Mouse (Mus musculus) stomach, embryonic 16.5 days (tissue): ENCODE results near the gene Ehbp1. TPM values are rescaled to one million over a fixed set of nuclear protein-coding genes. Genes with fewer than 3 reads are reported as not detected.

ENCODE experiments used
- ATAC-seq: fragments of 200-750 bp; cut with Nextera tagmentation; 2 replicates; pipeline ENCODE4 v1.8.0; 2017; ENCODE audit warnings: moderate number of reproducible peaks, moderate TSS enrichment; ENCODE audit not compliant: insufficient read depth, low FRiP score
- H3K27ac ChIP-seq: fragments of 300-500 bp; sonication (generic); 2 replicates; pipeline ENCODE4 v1.5.1; 2014; ENCODE audit warnings: low read length
- H3K27me3 ChIP-seq: fragments of 300-500 bp; sonication (generic); 2 replicates; pipeline ENCODE4 v1.6.1; 2014; ENCODE audit warnings: low read length, control low read depth, mixed read lengths; ENCODE audit not compliant: control insufficient read depth, insufficient read depth
- H3K36me3 ChIP-seq: fragments of 300-500 bp; sonication (generic); 2 replicates; pipeline ENCODE4 v1.6.1; 2014; ENCODE audit warnings: low read length; ENCODE audit not compliant: control insufficient read depth, insufficient read depth
- H3K4me1 ChIP-seq: fragments of 300-500 bp; sonication (generic); 2 replicates; pipeline ENCODE4 v1.6.1; 2014; ENCODE audit warnings: low read length, control low read depth, mixed read lengths; ENCODE audit not compliant: control insufficient read depth, insufficient read depth
- H3K4me2 ChIP-seq: fragments of 300-500 bp; sonication (generic); 2 replicates; pipeline ENCODE4 v1.6.1; 2014; ENCODE audit warnings: low read depth, low read length, mixed read lengths
- H3K4me3 ChIP-seq: fragments of 300-500 bp; sonication (generic); replicated peaks from 2 replicates; pipeline ENCODE4 v1.5.1; 2014; ENCODE audit warnings: mild to moderate bottlenecking, low read length
- H3K9ac ChIP-seq: fragments of 300-500 bp; sonication (generic); 2 replicates; pipeline ENCODE4 v1.6.1; 2014; ENCODE audit warnings: low read length
- H3K9me3 ChIP-seq: fragments of 300-500 bp; sonication (generic); replicated peaks from 2 replicates; pipeline ENCODE4 v1.6.1; 2016; ENCODE audit warnings: low read length, control low read depth; ENCODE audit not compliant: control insufficient read depth
- WGBS: fragments of 180-500 bp; shearing (Covaris S2); extraction: QIAGEN DNeasy Blood & Tissue Kit; methylation state at CpG from one replicate; pipeline ENCODE4 v1.1.7; 2014; 5-methylcytosine and 5-hydroxymethylcytosine counted together
- polyA plus RNA-seq: library from polyadenylated mRNA; unstranded; fragments of >200 nt; fragmentation: Nextera tagmentation; extraction: Ambion mirVana; gene quantifications from 2 replicates; pipeline ENCODE4 v1.2.1, GENCODE M21; 2015

Gene Ehbp1
- polyA plus RNA-seq, 1 experiment from 2014 or later = 12.7 TPM

DNA sequence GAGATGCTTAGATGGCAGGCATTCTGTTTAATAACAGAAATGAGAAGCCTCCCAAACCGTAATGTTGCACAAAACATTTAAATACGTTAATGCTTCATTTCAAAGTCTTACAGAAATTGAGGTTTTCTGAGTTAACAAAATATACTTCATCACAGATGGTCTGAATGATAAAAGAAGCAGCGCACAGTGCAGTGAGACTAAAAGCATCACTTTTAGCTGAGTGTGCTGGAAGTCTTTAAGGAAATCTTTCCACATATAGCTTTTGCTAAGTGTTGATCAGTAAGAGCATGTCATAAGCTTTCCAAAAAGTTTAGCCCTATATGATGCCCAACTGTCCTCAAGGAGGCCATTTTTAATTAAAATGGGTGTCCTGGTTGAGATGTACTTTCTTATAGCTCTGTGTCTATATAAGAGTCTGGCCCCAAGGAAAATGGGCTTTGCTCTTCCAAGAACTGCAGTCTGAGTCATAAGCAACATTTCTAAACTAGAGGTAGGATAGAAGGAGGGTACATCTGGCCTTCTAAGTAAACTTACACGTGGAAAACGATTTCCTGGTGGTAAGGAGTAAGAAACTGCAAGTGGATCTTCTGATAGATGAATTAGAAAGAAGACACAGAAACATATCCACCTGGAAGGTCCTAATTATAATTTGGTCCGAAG is 12.0 kb upstream of the Ehbp1 start:
- H3K4me1 ChIP-seq = peaks cover 3% of the 10 kb centered on the region; the same call in 1 of the 2 replicates
- no peak overlapping the region for H3K4me2 ChIP-seq
- H3K27ac ChIP-seq = no peak overlapping the region
- ATAC-seq = no peak
- no peaks in the 10 kb centered on the region for H3K9me3 ChIP-seq
- H3K27me3 ChIP-seq = no peaks in the 10 kb centered on the region
- WGBS = 80% methylated on average over 6 of the region's 6 CpGs
- no peaks in the 10 kb centered on the region for H3K36me3 ChIP-seq
- H3K9ac ChIP-seq = no peak overlapping the region
- no peak overlapping the region for H3K4me3 ChIP-seq

DNA sequence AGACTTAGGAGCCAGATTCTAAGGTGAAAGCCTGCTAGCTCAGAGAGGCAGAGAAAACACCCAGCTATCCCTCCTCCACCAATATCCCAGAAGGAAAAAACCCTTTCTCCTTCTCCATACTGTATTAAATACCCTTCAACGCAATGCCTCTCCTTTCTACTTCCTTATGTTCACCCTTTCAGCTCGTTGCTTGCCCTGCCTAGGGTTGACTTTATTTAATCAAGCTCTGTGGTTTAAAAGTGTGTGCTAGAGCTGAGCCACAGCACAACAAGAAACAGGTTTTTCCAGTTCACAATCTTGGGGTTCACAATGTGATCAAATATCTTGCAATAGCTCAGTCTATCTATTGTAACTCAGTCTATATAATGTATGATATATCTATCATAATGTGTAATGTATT is 7.9 kb upstream of the Ehbp1 start:
- Histone ChIP-seq H3K9me3 (no peaks in the 10 kb centered on the region), H3K4me2 (no peak overlapping the region), H3K9ac (no peak overlapping the region), H3K4me1 (peaks cover 20% of the 10 kb centered on the region), H3K27me3 (no peaks in the 10 kb centered on the region), H3K36me3 (no peaks in the 10 kb centered on the region), H3K4me3 (no peak overlapping the region), H3K27ac (0 out of 2 replicates have a peak overlapping the region, but pooled peaks have one; percentile 27)
- peak; percentile 52; the same call in 1 of the 2 replicates for ATAC-seq
- WGBS = 57% methylated on average over 2 of the region's 2 CpGs

- no peak for ATAC-seq
- 53% methylated on average over 1 of the region's 1 CpGs for WGBS
- H3K9me3 ChIP-seq = no peaks in the 10 kb centered on the region
- peaks cover 20% of the 10 kb centered on the region for H3K4me1 ChIP-seq
- H3K27ac ChIP-seq = peak overlapping the region; percentile 93
- no peak overlapping the region for H3K4me2 ChIP-seq
- H3K9ac ChIP-seq = no peak overlapping the region
- no peaks in the 10 kb centered on the region for H3K27me3 ChIP-seq
- no peak overlapping the region for H3K4me3 ChIP-seq
- no peaks in the 10 kb centered on the region for H3K36me3 ChIP-seq
These were observed 6.4 kb upstream of the Ehbp1 start for GRCm38 (mm10) chr11:22348536-22348910.

DNA sequence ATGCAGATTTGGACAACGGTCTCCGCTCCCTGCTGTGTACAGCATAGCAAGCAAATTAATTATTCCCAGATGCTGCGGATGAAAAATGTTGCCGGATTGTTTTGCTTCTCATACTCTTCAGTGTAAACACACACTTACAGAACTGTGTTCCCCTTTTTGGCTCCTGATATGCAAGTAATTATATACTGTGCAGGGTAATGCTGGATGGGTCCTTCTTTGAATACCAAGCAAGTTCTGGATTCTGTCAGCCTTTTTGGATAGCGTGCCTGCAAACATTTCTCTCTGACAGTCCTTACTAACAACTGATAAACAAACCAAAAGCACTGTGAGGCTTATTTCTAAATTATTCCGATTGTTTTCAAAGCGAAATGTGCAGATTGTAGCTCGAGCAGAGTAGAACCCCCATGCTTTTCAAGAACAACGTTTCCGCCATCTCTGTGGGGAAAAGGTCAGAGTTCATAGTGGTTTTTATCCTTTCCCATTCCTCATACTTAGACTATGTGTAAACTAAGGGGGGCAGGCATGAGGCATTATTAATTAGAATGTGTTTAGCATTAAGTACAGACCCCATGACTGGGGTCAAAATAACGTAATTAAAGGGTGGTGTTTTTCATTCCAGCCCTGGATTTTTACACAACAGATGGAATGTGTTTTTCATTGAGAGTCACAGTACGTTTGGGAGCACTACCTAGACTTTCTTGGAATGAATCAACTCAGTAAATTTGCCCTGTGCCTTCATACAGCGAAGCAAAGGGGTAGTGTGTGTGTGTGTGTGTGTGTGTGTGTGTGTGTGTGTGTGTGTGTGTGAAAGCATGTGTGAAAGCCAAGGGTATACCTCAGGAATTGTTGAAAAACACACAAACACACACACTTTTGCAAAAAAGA is 5.8 kb upstream of the Ehbp1 start:
- ATAC-seq = peak; percentile 83

GRCm38 (mm10) chr11:22327302-22327910 is 14.7 kb downstream of the Ehbp1 start:
- 68% methylated on average over 2 of the region's 2 CpGs for WGBS
- Histone ChIP-seq H3K9me3 (no peaks in the 10 kb centered on the region), H3K4me2 (no peak overlapping the region), H3K27me3 (no peaks in the 10 kb centered on the region), H3K4me3 (no peak overlapping the region), H3K9ac (no peak overlapping the region), H3K36me3 (no peaks in the 10 kb centered on the region), H3K27ac (no peak overlapping the region), H3K4me1 (no peaks in the 10 kb centered on the region)
- ATAC-seq = no peak

More for the DNA sequence above, 5.8 kb upstream of the Ehbp1 start:
- peak overlapping the region; percentile 93 for H3K27ac ChIP-seq
- 35% methylated on average over 13 of the region's 13 CpGs for whole genome bisulfite sequencing
- no peaks in the 10 kb centered on the region for H3K36me3 ChIP-seq
- H3K27me3 ChIP-seq = no peaks in the 10 kb centered on the region
- no peaks in the 10 kb centered on the region for H3K9me3 ChIP-seq
- no peak overlapping the region for H3K9ac ChIP-seq
- H3K4me2 ChIP-seq = no peak overlapping the region
- no peak overlapping the region for H3K4me3 ChIP-seq
- peaks cover 20% of the 10 kb centered on the region for H3K4me1 ChIP-seq

DNA sequence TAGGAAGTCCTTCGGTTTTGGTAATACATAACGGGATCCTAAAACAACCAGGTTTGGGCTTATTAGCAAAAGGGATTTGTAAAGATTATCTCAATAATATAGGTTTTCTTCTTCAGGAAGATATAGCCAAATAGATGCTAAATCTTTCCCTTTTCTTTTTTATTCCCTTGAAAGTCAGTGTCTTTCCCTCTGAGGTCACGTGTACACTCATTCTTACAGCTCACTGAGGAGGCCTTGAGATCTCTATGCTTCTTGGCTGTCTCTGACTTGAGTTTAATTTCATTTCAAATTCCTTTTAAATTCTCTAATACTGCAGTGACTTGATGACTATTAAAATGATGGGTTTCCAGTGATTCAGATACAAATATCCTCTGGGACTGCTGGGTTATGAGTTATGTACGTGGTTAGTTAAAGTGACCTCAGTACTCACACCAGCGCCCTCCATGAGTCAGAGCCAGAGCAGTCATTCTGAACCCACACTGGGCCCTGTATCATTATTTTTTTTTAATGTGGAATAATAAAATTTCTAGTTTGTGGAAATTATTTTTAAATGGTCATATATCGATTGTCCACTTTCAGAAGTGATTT is 24.2 kb downstream of the Ehbp1 start:
- no peak for ATAC-seq
- 86% methylated on average over 6 of the region's 6 CpGs for WGBS
- no peaks in the 10 kb centered on the region for H3K36me3 ChIP-seq
- no peaks in the 10 kb centered on the region for H3K4me1 ChIP-seq
- H3K9me3 ChIP-seq = no peaks in the 10 kb centered on the region
- no peaks in the 10 kb centered on the region for H3K27me3 ChIP-seq
- H3K4me3 ChIP-seq = no peak overlapping the region
- H3K9ac ChIP-seq = no peak overlapping the region
- H3K27ac ChIP-seq = no peak overlapping the region
- no peak overlapping the region for H3K4me2 ChIP-seq

GRCm38 (mm10) chr11:22315801-22316200 is 26.3 kb downstream of the Ehbp1 start:
- H3K4me2 ChIP-seq = no peak overlapping the region
- no peaks in the 10 kb centered on the region for H3K9me3 ChIP-seq
- no peaks in the 10 kb centered on the region for H3K4me1 ChIP-seq
- H3K36me3 ChIP-seq = no peaks in the 10 kb centered on the region
- no peak for ATAC-seq
- H3K27ac ChIP-seq = no peak overlapping the region
- 90% methylated on average over 1 of the region's 1 CpGs for WGBS
- no peaks in the 10 kb centered on the region for H3K27me3 ChIP-seq
- H3K9ac ChIP-seq = no peak overlapping the region
- H3K4me3 ChIP-seq = no peak overlapping the region

DNA sequence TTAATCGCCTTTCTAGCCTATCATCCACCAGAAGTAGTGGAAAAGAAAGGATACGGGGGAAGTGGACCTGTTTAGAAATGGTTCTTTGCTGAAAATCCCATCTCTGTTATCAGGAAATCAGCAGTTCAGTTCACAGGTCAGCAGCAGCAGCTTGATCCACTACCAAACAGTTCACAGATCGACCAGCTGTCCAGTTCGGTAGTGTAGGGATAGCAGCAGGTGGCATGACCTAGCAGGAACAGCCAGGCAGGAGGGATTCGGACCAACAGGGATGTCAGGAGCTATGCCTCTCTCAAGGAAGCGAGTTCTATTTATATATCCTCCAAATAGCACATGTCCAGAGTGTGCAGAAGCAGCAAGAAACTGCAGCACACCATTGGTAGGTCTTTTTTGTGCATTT is 40.9 kb downstream of the Ehbp1 start:
- H3K27ac ChIP-seq = no peak overlapping the region
- WGBS = 62% methylated on average over 6 of the region's 6 CpGs
- no peak overlapping the region for H3K4me3 ChIP-seq
- no peak overlapping the region for H3K4me2 ChIP-seq
- H3K36me3 ChIP-seq = no peaks in the 10 kb centered on the region
- no peak for ATAC-seq
- H3K9me3 ChIP-seq = no peaks in the 10 kb centered on the region
- H3K27me3 ChIP-seq = no peaks in the 10 kb centered on the region
- H3K4me1 ChIP-seq = no peaks in the 10 kb centered on the region
- no peak overlapping the region for H3K9ac ChIP-seq

- H3K9ac ChIP-seq = no peak overlapping the region
- no peak overlapping the region for H3K4me2 ChIP-seq
- no peaks in the 10 kb centered on the region for H3K9me3 ChIP-seq
- no peak overlapping the region for H3K27ac ChIP-seq
- H3K27me3 ChIP-seq = no peaks in the 10 kb centered on the region
- H3K4me3 ChIP-seq = no peak overlapping the region
- H3K4me1 ChIP-seq = peaks cover 8% of the 10 kb centered on the region
- H3K36me3 ChIP-seq = no peaks in the 10 kb centered on the region
- no peak for ATAC-seq
These were observed 52.9 kb downstream of the Ehbp1 start for GRCm38 (mm10) chr11:22289164-22289563.
